Mouse (Mus musculus): ENCODE results near the gene Gm42906. TPM values are rescaled to one million over a fixed set of nuclear protein-coding genes. Genes with fewer than 3 reads are reported as not detected.

Gm42906 gene
- polyA plus RNA-seq, 1 experiment from 2014 or later: not detected

DNA sequence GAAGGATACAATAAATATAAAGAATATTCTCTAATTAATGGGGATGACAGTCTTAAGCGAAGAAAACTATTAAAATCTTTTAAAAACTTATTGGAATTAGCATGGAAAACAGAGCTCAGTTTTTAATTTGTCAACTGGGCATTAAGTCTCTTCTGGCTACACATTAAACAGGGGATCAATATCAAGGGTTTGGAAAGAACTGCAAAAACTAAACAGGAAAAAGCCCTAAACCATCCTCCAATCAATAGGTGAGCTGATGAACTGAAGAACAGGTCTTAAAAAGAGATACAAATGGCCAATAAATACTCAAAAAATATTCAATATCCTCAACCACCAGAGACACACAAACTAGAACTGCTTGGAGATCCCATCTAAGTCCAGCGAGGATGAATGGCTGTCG, 250.8 kb downstream of the Gm42906 start:
- Histone ChIP-seq H3K9ac (ENCODE audit: low read depth, low read length) (no peak overlapping the region), H3K36me3 (ENCODE audit: control insufficient read depth, insufficient read depth, low read length) (no peaks in the 10 kb centered on the region), H3K4me3 (ENCODE audit: low read length) (no peak overlapping the region), H3K9me3 (ENCODE audit: control insufficient read depth, low read length) (no peaks in the 10 kb centered on the region), H3K27ac (ENCODE audit: low read length) (no peak overlapping the region), H3K4me2 (ENCODE audit: low read depth, low read length) (no peak overlapping the region), H3K4me1 (ENCODE audit: control insufficient read depth, insufficient read depth, low read length) (peaks cover 16% of the 10 kb centered on the region), H3K27me3 (replicated peaks; ENCODE audit: control insufficient read depth, insufficient read depth, low read length) (no peaks in the 10 kb centered on the region)
- whole genome bisulfite sequencing: 88% methylated on average over 3 of the region's 3 CpGs
- ATAC-seq: no peak

DNA sequence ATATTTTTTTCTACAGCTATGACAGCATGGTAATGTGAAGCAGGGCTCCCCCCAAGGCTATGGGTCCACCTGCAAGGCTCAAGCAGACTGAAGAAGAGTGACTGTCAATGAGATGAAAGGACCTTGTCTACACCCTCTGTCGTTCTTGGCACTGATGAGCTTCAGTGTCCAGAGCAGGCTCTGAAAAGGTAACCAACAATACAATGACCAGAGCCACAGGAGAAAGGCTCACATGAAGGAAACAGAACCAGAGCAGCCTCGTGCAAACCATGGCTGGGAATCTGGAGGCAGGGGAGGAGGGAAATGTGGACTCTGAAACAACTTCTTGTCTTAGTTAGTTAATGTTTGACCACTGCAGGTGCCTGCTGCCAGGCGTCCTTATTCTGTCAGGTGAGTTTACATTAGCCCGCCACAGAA, 252.1 kb downstream of the Gm42906 start:
- peak overlapping the region; percentile 75 for H3K27ac ChIP-seq (ENCODE audit: low read length)
- H3K4me2 ChIP-seq (ENCODE audit: low read depth, low read length): no peak overlapping the region
- H3K9me3 ChIP-seq (ENCODE audit: control insufficient read depth, low read length): no peaks in the 10 kb centered on the region
- no peak overlapping the region for H3K4me3 ChIP-seq (ENCODE audit: low read length)
- no peaks in the 10 kb centered on the region for H3K27me3 ChIP-seq (replicated peaks; ENCODE audit: control insufficient read depth, insufficient read depth, low read length)
- H3K4me1 ChIP-seq (ENCODE audit: control insufficient read depth, insufficient read depth, low read length): peaks cover 16% of the 10 kb centered on the region
- 36% methylated on average over 4 of the region's 4 CpGs for WGBS
- peak; percentile 97 for ATAC-seq
- no peak overlapping the region for H3K9ac ChIP-seq (ENCODE audit: low read depth, low read length)
- H3K36me3 ChIP-seq (ENCODE audit: control insufficient read depth, insufficient read depth, low read length): no peaks in the 10 kb centered on the region

DNA sequence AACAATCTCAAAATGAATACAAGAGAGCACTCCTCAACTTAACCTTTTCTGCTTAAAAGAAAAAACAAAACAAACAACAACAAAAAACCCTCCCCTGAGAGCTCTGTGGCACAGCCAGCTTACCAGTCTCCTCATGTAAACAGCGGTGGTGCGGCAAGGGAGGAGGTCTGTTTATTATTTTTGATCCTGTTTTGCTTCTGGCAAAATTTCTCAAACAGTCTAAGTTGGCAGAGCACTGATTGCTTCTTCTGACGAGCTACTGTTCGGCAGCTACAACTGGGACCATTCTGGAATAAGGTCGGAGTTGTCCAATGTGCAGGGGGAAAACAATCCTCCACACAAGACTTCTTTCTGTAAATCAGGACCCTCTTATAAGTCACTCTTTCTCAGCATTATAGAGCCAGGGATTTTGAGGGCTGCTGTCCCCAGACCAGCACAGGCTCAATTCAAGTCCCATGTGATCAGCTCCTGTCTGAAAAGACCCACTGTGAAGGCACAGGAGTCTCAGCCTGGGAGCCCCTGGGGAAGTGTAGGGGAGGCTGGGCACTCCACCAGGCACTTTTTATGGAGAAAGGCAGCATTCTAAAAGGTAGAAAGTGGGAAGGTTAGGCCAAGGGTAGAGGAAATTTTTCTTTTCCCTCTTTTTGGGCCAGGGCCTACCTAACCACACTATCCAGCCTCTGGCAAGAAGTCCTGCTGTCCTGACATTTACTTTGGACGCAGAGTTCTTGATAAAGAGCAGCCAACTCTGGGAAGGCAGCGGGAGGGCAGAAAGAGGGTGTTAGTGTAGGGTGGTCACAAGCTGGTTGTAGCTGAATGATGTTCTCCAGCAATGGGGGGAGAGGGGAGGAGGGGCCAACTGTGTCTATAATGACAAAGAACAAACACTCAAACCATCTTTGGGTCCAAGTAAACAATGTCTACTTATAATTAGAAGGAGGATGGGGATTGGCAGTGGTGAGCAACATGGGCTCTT, 253.2 kb downstream of the Gm42906 start:
- no peak overlapping the region for H3K27ac ChIP-seq (ENCODE audit: low read length)
- 61% methylated on average over 7 of the region's 7 CpGs for WGBS
- H3K27me3 ChIP-seq (replicated peaks; ENCODE audit: control insufficient read depth, insufficient read depth, low read length): no peaks in the 10 kb centered on the region
- H3K4me1 ChIP-seq (ENCODE audit: control insufficient read depth, insufficient read depth, low read length): peaks cover 16% of the 10 kb centered on the region
- H3K9ac ChIP-seq (ENCODE audit: low read depth, low read length): no peak overlapping the region
- H3K4me2 ChIP-seq (ENCODE audit: low read depth, low read length): no peak overlapping the region
- no peak overlapping the region for H3K4me3 ChIP-seq (ENCODE audit: low read length)
- no peaks in the 10 kb centered on the region for H3K36me3 ChIP-seq (ENCODE audit: control insufficient read depth, insufficient read depth, low read length)
- no peaks in the 10 kb centered on the region for H3K9me3 ChIP-seq (ENCODE audit: control insufficient read depth, low read length)
- ATAC-seq: no peak

DNA sequence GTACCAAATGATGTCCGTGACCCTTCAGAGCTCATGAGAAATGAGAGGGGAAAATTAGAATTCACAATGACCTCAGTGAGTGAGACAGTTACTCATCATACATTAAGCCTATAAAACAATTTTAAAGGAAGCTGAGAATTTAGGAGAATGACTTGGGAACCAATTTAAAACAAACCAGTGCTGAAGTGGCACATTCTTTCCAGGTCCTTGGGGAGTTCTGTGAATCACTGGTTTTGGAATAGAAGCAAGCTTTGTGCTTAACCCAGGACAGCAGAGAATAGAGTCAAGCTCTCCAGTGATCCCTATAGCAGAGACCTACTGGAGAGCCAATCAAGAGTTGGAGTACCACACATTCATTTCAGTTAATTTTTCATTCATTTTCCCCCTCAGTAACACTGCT, 254.2 kb downstream of the Gm42906 start:
- Histone ChIP-seq H3K4me3 (ENCODE audit: low read length) (no peak overlapping the region), H3K4me2 (ENCODE audit: low read depth, low read length) (no peak overlapping the region), H3K9me3 (ENCODE audit: control insufficient read depth, low read length) (no peaks in the 10 kb centered on the region), H3K4me1 (ENCODE audit: control insufficient read depth, insufficient read depth, low read length) (peaks cover 16% of the 10 kb centered on the region), H3K27me3 (replicated peaks; ENCODE audit: control insufficient read depth, insufficient read depth, low read length) (no peaks in the 10 kb centered on the region), H3K27ac (ENCODE audit: low read length) (no peak overlapping the region), H3K36me3 (ENCODE audit: control insufficient read depth, insufficient read depth, low read length) (no peaks in the 10 kb centered on the region), H3K9ac (ENCODE audit: low read depth, low read length) (no peak overlapping the region)
- WGBS: 81% methylated on average over 1 of the region's 1 CpGs
- no peak for ATAC-seq

DNA sequence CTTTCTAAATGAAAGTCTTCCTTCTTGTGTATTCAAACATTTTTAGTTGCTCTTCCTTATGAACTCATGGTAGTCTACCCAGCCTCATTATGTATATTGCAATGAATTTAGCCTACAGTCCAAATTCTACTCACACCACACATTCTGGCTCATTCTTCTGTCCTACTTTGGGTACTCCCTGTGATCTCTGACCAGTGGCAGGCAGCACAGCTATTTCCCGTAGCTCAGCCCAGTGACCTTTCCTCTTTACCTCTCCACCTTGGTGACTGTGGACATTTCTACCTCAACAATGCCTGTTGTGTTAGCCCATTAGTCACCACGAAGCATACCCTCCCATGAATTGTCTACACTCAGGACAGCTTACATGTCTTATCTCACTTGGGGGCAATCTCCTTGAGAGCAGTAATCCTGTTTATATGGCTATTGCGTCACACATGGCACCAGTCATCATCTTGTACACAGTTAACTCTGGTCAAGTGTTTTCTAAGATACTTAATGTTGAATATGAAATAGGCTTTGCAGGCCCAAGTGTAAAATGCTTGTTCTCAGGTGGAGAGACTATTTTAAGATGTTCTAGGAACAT, 257.7 kb downstream of the Gm42906 start:
- Histone ChIP-seq H3K9me3 (ENCODE audit: control insufficient read depth, low read length) (no peaks in the 10 kb centered on the region), H3K4me1 (ENCODE audit: control insufficient read depth, insufficient read depth, low read length) (peaks cover 17% of the 10 kb centered on the region), H3K9ac (ENCODE audit: low read depth, low read length) (no peak overlapping the region), H3K27me3 (replicated peaks; ENCODE audit: control insufficient read depth, insufficient read depth, low read length) (no peaks in the 10 kb centered on the region), H3K4me3 (ENCODE audit: low read length) (no peak overlapping the region), H3K36me3 (ENCODE audit: control insufficient read depth, insufficient read depth, low read length) (no peaks in the 10 kb centered on the region), H3K4me2 (ENCODE audit: low read depth, low read length) (no peak overlapping the region), H3K27ac (ENCODE audit: low read length) (peak overlapping the region; percentile 24; the same call in 1 of the 2 replicates)
- ATAC-seq: peak; percentile 64
- WGBS: 61% methylated on average over 3 of the region's 3 CpGs

DNA sequence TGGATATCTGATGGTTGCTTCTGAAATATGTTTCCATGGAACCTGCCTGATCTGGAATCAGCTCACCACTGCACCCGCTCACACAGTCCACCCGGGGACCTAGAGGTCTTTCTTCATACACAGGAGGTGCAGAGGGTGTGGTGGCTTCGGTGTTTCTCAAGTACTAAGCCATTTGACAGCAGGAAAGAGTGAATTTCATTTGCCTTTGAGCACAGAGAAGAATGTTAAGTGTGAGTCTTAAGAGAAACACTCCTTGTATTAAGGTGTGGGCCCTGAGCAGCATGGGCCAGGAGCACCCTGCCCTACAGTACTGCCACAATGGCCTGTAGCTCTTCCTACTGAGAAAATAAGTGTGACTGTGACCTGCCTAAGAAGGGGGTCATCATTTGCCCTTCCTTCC, 259.8 kb downstream of the Gm42906 start:
- H3K4me2 ChIP-seq (ENCODE audit: low read depth, low read length): no peak overlapping the region
- no peak overlapping the region for H3K4me3 ChIP-seq (ENCODE audit: low read length)
- H3K9ac ChIP-seq (ENCODE audit: low read depth, low read length): no peak overlapping the region
- H3K27me3 ChIP-seq (replicated peaks; ENCODE audit: control insufficient read depth, insufficient read depth, low read length): no peaks in the 10 kb centered on the region
- peaks cover 18% of the 10 kb centered on the region for H3K4me1 ChIP-seq (ENCODE audit: control insufficient read depth, insufficient read depth, low read length)
- ATAC-seq: no peak
- H3K27ac ChIP-seq (ENCODE audit: low read length): no peak overlapping the region
- no peaks in the 10 kb centered on the region for H3K9me3 ChIP-seq (ENCODE audit: control insufficient read depth, low read length)
- WGBS: 89% methylated on average over 3 of the region's 3 CpGs
- H3K36me3 ChIP-seq (ENCODE audit: control insufficient read depth, insufficient read depth, low read length): no peaks in the 10 kb centered on the region

DNA sequence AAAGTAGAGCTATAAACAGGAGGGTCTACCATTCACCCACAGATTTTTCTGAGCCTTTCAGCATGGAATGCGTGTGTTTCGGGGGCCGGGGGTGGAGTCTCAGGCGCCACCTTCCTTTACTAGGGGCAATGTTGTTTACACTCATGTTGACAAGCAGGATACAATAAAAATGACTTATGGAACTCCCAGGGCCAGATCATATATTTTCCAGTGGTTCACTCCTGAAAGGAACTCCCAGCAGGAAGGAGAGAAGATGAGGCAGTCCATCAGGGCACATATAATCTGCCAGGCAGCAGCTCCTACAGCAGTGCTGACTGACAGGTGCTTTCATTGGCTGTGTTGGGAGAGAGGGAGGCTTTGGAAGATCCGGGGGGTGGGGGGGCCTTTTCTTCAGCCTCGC, 260.3 kb downstream of the Gm42906 start:
- no peak overlapping the region for H3K4me3 ChIP-seq (ENCODE audit: low read length)
- 55% methylated on average over 6 of the region's 6 CpGs for WGBS
- no peak overlapping the region for H3K4me2 ChIP-seq (ENCODE audit: low read depth, low read length)
- no peaks in the 10 kb centered on the region for H3K36me3 ChIP-seq (ENCODE audit: control insufficient read depth, insufficient read depth, low read length)
- H3K27me3 ChIP-seq (replicated peaks; ENCODE audit: control insufficient read depth, insufficient read depth, low read length): no peaks in the 10 kb centered on the region
- H3K9me3 ChIP-seq (ENCODE audit: control insufficient read depth, low read length): no peaks in the 10 kb centered on the region
- no peak overlapping the region for H3K9ac ChIP-seq (ENCODE audit: low read depth, low read length)
- ATAC-seq: no peak
- H3K27ac ChIP-seq (ENCODE audit: low read length): no peak overlapping the region
- peaks cover 18% of the 10 kb centered on the region for H3K4me1 ChIP-seq (ENCODE audit: control insufficient read depth, insufficient read depth, low read length)

DNA sequence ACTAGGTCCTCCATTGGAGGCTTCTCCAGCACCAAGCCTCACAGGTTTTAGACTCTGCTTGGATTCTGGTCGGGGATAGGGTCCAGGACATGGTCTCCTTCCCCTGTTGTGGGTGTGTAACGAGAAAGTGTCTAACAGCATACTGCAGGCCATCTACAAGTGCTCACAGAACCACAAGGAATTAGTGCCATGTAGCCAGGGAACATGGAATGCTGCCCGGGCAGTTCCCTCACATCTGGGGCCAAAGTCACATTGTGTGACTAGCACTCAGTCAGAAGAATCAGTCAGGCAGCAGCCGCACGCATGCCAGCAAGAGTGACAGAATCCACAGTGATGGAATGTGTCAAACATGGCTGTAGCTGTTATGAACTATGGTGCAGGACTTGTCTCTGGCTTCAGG, 261.7 kb downstream of the Gm42906 start:
- H3K4me3 ChIP-seq (ENCODE audit: low read length): no peak overlapping the region
- H3K4me1 ChIP-seq (ENCODE audit: control insufficient read depth, insufficient read depth, low read length): peaks cover 18% of the 10 kb centered on the region
- H3K27me3 ChIP-seq (replicated peaks; ENCODE audit: control insufficient read depth, insufficient read depth, low read length): no peaks in the 10 kb centered on the region
- H3K4me2 ChIP-seq (ENCODE audit: low read depth, low read length): 0 out of 2 replicates have a peak overlapping the region, but pooled peaks have one; percentile 7
- no peak overlapping the region for H3K9ac ChIP-seq (ENCODE audit: low read depth, low read length)
- peak overlapping the region; percentile 84 for H3K27ac ChIP-seq (ENCODE audit: low read length)
- no peaks in the 10 kb centered on the region for H3K36me3 ChIP-seq (ENCODE audit: control insufficient read depth, insufficient read depth, low read length)
- 64% methylated on average over 5 of the region's 5 CpGs for WGBS
- H3K9me3 ChIP-seq (ENCODE audit: control insufficient read depth, low read length): no peaks in the 10 kb centered on the region
- ATAC-seq: peak; percentile 25

DNA sequence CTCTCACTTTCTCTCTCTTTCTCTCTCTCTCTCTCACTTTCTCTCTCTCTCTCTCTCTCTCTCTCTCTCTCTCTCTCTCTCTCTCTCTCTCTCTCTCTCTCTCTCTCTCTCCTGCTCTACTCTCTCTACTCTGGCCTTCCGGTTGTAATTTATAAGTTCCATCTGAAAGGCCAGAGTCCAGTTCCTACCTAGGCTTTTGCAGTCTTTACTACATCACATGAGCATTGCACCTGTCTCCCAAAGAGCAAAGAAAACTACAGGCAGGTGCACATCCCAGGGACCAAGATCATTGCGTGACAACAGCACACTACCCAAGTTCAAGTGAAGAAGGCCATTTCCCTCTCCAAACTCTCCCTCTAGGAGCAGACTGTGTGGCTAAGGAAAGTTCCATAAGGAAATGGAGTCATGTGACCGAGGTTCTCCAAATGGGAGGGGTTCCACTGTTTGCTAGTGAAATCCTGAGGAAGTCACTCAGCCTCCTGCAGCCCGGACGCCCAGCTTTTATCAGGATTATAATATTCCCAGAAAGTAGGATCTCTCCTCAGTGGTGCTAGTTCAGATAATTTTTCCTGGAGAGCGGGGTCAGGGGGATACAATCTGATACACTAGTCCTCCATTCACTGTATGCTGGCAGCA, 262.5 kb downstream of the Gm42906 start:
- Histone ChIP-seq H3K4me1 (ENCODE audit: control insufficient read depth, insufficient read depth, low read length) (peaks cover 18% of the 10 kb centered on the region), H3K27me3 (replicated peaks; ENCODE audit: control insufficient read depth, insufficient read depth, low read length) (no peaks in the 10 kb centered on the region), H3K9me3 (ENCODE audit: control insufficient read depth, low read length) (no peaks in the 10 kb centered on the region), H3K36me3 (ENCODE audit: control insufficient read depth, insufficient read depth, low read length) (no peaks in the 10 kb centered on the region), H3K9ac (ENCODE audit: low read depth, low read length) (no peak overlapping the region), H3K4me3 (ENCODE audit: low read length) (no peak overlapping the region), H3K4me2 (ENCODE audit: low read depth, low read length) (peak overlapping the region; percentile 7; the same call in 1 of the 2 replicates), H3K27ac (ENCODE audit: low read length) (peak overlapping the region; percentile 84)
- 63% methylated on average over 6 of the region's 6 CpGs for WGBS
- peak; percentile 88 for ATAC-seq

Data from intestine, embryonic 16.5 days (tissue).